Mouse (Mus musculus) small intestine, adult 2 months (tissue): ENCODE results near the gene Pan2. TPM values are rescaled to one million over a fixed set of nuclear protein-coding genes. Genes with fewer than 3 reads are reported as not detected.

Experiments
- H3K27ac ChIP-seq: fragments of 200-500 bp; 2 replicates; pipeline ENCODE4 v1.5.1; 2012; ENCODE audit warnings: low read depth, low read length, control low read depth, inconsistent platforms; ENCODE audit not compliant: insufficient read depth
- H3K27me3 ChIP-seq: fragments of 200-500 bp; 2 replicates; pipeline ENCODE4 v1.6.1; 2012; ENCODE audit warnings: mild to moderate bottlenecking, moderate library complexity, low read length, inconsistent platforms; ENCODE audit not compliant: control insufficient read depth, insufficient read depth
- H3K36me3 ChIP-seq: fragments of 200-500 bp; 2 replicates; pipeline ENCODE4 v1.6.1; 2012; ENCODE audit warnings: mild to moderate bottlenecking, low read length, control low read depth, inconsistent platforms; ENCODE audit not compliant: control insufficient read depth, insufficient read depth
- H3K4me1 ChIP-seq: fragments of 200-500 bp; 2 replicates; pipeline ENCODE4 v1.6.1; 2012; ENCODE audit warnings: low read length, inconsistent platforms, mixed read lengths; ENCODE audit not compliant: control insufficient read depth, insufficient read depth, insufficient read length
- H3K4me3 ChIP-seq: fragments of 200-500 bp; 2 replicates; pipeline ENCODE4 v1.5.1; 2012; ENCODE audit warnings: low read depth, mild to moderate bottlenecking, control low read depth, inconsistent platforms, low read length, moderate library complexity
- CTCF ChIP-seq: fragments of 200-500 bp; IDR thresholded peaks from 2 replicates; pipeline ENCODE4 v1.5.1; 2012; ENCODE audit warnings: low read depth, mild to moderate bottlenecking, control low read depth, inconsistent platforms, low read length, moderate library complexity, mixed read lengths; ENCODE audit not compliant: insufficient replicate concordance, insufficient read length; ENCODE audit errors: extremely low read depth
- POLR2A ChIP-seq: fragments of 200-500 bp; IDR thresholded peaks from 2 replicates; pipeline ENCODE4 v1.6.1; 2012; ENCODE audit warnings: low read depth, mild to moderate bottlenecking, control low read depth, inconsistent platforms, low read length, moderate library complexity
- WGBS: fragments of 180-500 bp; shearing (Covaris S2); methylation state at CpG from one replicate; pipeline ENCODE4 v1.1.7; 2018; 5-methylcytosine and 5-hydroxymethylcytosine counted together
- polyA plus RNA-seq: library from polyadenylated mRNA; depleted of rRNA; stranded (reverse); fragments of >200 nt; gene quantifications from 2 replicates; pipeline ENCODE4 v1.2.3, GENCODE M21; 2012

The Pan2 gene
- polyA plus RNA-seq, 1 experiment: 17.7 TPM

DNA sequence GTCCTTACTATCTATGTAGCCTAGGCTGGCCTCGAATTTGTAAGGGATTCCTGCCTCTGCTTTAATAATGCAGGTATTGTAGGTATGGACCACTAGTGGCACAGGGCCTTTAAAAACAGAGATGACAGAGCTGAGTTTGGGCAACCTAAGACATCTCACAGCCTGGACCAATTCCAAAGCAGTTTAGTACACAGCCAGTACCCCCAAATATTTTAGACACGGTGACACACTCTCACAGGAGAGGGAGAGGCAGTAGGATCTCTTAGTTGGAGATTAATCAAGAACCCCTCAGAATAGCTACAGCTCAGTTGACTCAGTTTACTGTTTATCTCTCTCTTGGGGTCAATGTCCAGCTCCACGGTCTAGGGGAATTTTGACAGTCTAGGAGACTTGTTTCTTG lies 778 bp upstream of the Pan2 start:
- no peaks in the 10 kb centered on the region for H3K36me3 ChIP-seq
- 23% methylated on average over 3 of the region's 3 CpGs for WGBS
- peak overlapping the region; percentile 89 for H3K27ac ChIP-seq
- peaks cover 7% of the 10 kb centered on the region; the same call in 1 of the 2 replicates for H3K4me1 ChIP-seq
- H3K27me3 ChIP-seq: no peaks in the 10 kb centered on the region
- peak overlapping the region; percentile 80; the same call in 1 of the 2 replicates for H3K4me3 ChIP-seq
- TF ChIP-seq CTCF: no peak
- TF ChIP-seq POLR2A: no peak

DNA sequence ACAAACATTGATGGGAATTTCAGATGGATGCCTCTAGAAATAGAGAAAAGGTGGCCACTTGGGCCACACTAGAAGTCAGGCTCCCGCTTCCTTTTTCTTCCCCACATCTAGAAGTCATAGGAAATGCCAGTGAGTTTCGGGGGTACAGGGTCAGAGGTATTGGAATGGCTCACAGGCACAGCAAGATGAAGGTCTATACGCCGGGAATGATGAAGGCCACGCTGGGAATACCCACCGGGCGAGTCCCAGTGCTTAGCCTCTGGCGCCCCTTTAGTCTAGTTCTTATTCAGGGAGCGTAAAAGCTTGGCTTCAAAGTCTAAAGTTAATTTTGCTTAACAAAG lies 380 bp upstream of the Pan2 start:
- Histone ChIP-seq H3K4me3 (peak overlapping the region; percentile 80), H3K27ac (peak overlapping the region; percentile 89), H3K27me3 (no peaks in the 10 kb centered on the region), H3K4me1 (peaks cover 7% of the 10 kb centered on the region; the same call in 1 of the 2 replicates), H3K36me3 (no peaks in the 10 kb centered on the region; the same call in 1 of the 2 replicates)
- under 1% methylated on average over 9 of the region's 9 CpGs for WGBS
- TF ChIP-seq CTCF (no peak), POLR2A (no peak)

DNA sequence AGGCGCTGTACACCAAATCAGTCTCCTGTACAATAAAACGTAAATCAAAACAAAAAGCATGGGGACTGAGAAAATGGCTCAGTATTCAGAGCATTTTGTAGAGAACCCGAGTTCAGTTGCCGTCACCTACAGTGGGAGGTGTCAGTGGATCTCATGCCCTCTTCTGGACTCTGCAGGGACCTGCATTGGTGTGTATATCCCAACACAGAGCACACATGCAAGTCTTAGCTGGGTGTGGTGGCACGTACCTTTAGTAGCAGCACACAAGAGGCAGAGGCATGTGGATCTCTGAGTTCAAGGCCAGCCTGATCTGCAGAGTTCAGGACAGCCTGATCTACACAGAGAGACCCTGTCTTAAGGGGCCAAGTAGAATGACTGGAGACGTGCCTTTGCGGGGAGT lies 6.5 kb downstream of the Pan2 start:
- no peaks in the 10 kb centered on the region for H3K27me3 ChIP-seq
- TF ChIP-seq CTCF (no peak), POLR2A (no peak)
- no peak overlapping the region for H3K4me3 ChIP-seq
- WGBS: 90% methylated on average over 7 of the region's 7 CpGs
- H3K36me3 ChIP-seq: peaks cover 40% of the 10 kb centered on the region
- no peak overlapping the region for H3K27ac ChIP-seq
- H3K4me1 ChIP-seq: no peaks in the 10 kb centered on the region

DNA sequence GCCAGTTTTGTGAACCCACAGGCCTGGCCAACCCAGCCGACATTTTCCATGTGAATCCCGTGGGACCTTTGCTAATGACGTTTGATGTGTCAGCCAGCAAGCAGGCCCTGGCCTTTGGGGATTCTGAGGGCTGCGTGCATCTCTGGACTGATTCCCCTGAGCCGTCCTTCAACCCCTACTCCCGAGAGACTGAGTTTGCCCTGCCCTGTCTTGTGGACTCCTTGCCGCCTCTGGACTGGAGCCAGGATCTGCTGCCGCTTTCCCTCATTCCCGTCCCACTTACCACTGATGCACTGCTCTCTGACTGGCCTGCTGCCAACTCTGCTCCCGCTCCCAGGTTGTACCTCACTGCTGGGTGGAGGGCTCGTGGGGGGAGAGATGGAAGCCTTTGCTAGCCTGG lies 7.0 kb downstream of the Pan2 start:
- 41% methylated on average over 11 of the region's 11 CpGs for WGBS
- TF ChIP-seq CTCF (no peak), POLR2A (no peak)
- Histone ChIP-seq H3K4me3 (no peak overlapping the region), H3K4me1 (no peaks in the 10 kb centered on the region), H3K27me3 (no peaks in the 10 kb centered on the region), H3K27ac (no peak overlapping the region), H3K36me3 (peaks cover 45% of the 10 kb centered on the region)

DNA sequence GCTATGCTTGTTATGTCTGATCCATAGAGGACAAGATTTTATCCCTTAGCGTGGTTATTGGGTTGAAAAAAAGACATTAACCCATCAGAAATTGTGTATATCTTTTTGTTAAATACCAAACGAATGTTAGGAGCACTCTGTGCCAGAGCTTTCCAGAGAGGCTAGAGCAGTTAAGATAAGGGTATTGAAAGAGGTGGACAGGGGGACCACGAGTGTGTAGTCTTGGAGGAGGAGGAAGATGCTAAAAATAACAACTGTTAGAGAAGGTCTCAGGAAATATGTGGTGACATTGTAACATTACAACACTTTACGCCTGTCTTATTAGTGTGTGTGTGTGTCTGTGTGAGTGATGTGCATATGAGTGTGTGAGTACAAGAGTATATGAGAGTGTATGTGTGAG lies 7.8 kb downstream of the Pan2 start:
- TF ChIP-seq CTCF (no peak), POLR2A (no peak)
- Histone ChIP-seq H3K36me3 (peaks cover 48% of the 10 kb centered on the region), H3K27ac (no peak overlapping the region), H3K4me3 (no peak overlapping the region), H3K27me3 (no peaks in the 10 kb centered on the region), H3K4me1 (peaks cover 2% of the 10 kb centered on the region; the same call in 1 of the 2 replicates)
- 78% methylated on average over 4 of the region's 4 CpGs for WGBS

DNA sequence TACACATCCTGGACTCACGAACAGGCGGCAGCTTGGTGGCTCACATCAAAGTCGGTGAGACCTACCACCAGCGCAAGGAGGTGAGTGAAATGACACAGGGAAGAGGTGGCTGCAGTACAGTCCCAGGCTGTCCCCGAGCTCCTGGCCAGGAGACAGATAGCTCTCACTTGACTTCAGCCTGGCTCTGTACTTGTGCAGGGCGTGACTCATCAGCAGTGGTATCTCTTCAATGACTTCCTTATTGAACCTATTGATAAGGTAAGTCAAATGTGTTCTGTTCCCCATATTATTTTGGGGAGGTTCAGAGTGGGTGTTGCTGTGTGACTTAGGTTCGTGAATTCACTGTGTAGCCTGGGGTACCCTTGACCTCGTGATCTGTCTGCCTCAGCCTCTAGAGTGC lies 12.4 kb downstream of the Pan2 start:
- H3K4me1 ChIP-seq: peaks cover 2% of the 10 kb centered on the region; the same call in 1 of the 2 replicates
- H3K36me3 ChIP-seq: peaks cover 67% of the 10 kb centered on the region
- no peak overlapping the region for H3K27ac ChIP-seq
- H3K27me3 ChIP-seq: no peaks in the 10 kb centered on the region
- TF ChIP-seq CTCF (no peak), POLR2A (no peak)
- no peak overlapping the region for H3K4me3 ChIP-seq
- WGBS: 67% methylated on average over 8 of the region's 8 CpGs

DNA sequence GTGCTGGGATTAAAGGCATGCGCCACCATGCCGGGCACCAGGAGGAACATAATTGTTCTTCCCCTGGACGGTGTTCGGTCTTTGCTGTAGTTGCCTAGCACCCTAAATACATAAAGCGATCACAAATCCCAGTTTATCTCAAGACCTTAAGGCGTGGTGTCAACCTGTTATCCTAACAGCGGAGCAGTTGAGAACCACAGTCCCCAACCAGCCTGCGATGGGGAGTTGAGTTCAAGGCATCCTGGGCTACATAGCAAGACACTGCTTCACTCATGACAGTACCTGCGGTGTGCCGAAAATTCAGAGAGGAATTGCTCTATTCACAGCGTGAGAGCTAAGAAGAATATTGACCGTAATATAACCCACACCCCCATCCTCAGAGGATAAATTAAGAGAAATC lies 18.5 kb downstream of the Pan2 start:
- TF ChIP-seq CTCF (no peak), POLR2A (no peak)
- H3K27me3 ChIP-seq: no peaks in the 10 kb centered on the region
- H3K27ac ChIP-seq: no peak overlapping the region
- H3K4me1 ChIP-seq: peaks cover 6% of the 10 kb centered on the region; the same call in 1 of the 2 replicates
- 19% methylated on average over 12 of the region's 12 CpGs for WGBS
- peaks cover 47% of the 10 kb centered on the region for H3K36me3 ChIP-seq
- H3K4me3 ChIP-seq: no peak overlapping the region; the same call in 1 of the 2 replicates
